Mouse (Mus musculus) limb, embryonic 12.5 days (tissue): ENCODE results near the gene Stxbp1. TPM values are rescaled to one million over a fixed set of nuclear protein-coding genes. Genes with fewer than 3 reads are reported as not detected.

Experiments used
- ATAC-seq: fragments of 200-750 bp; cut with Nextera tagmentation; 2 replicates; pipeline ENCODE4 v1.8.0; 2017; ENCODE audit warnings: low read depth, moderate TSS enrichment; ENCODE audit not compliant: insufficient number of reproducible peaks, insufficient read depth, low FRiP score, low TSS enrichment
- H3K27ac ChIP-seq: fragments of 300-500 bp; sonication (generic); 2 replicates; pipeline ENCODE4 v1.5.1; 2016; ENCODE audit warnings: mild to moderate bottlenecking, moderate library complexity
- H3K27me3 ChIP-seq: fragments of 300-500 bp; sonication (generic); 2 replicates; pipeline ENCODE4 v1.6.1; 2016; ENCODE audit warnings: mild to moderate bottlenecking, moderate library complexity
- H3K36me3 ChIP-seq: fragments of 300-500 bp; sonication (generic); 2 replicates; pipeline ENCODE4 v1.6.1; 2016; ENCODE audit warnings: mild to moderate bottlenecking, moderate library complexity
- H3K4me1 ChIP-seq: fragments of 300-500 bp; sonication (generic); replicated peaks from 2 replicates; pipeline ENCODE4 v1.6.1; 2016
- H3K4me2 ChIP-seq: fragments of 300-500 bp; sonication (generic); 2 replicates; pipeline ENCODE4 v1.6.1; 2016; ENCODE audit warnings: mild to moderate bottlenecking, moderate library complexity
- H3K4me3 ChIP-seq: fragments of 300-500 bp; sonication (generic); replicated peaks from 2 replicates; pipeline ENCODE4 v1.5.1; 2016; ENCODE audit warnings: mild to moderate bottlenecking
- H3K9ac ChIP-seq: fragments of 300-500 bp; sonication (generic); replicated peaks from 2 replicates; pipeline ENCODE4 v1.6.1; 2016; ENCODE audit warnings: mild to moderate bottlenecking, moderate library complexity
- H3K9me3 ChIP-seq: fragments of 300-500 bp; sonication (generic); 2 replicates; pipeline ENCODE4 v1.6.1; 2016; ENCODE audit warnings: mild to moderate bottlenecking, moderate library complexity
- WGBS: fragments of 180-500 bp; shearing (Covaris S2); methylation state at CpG from one replicate; pipeline ENCODE4 v1.1.7; 2016; 5-methylcytosine and 5-hydroxymethylcytosine counted together
- polyA plus RNA-seq: library from polyadenylated mRNA; unstranded; fragments of >200 nt; fragmentation: Nextera tagmentation; extraction: Ambion mirVana; gene quantifications from 2 replicates; pipeline ENCODE4 v1.2.1, GENCODE M21; 2016

The Stxbp1 gene
- polyA plus RNA-seq, 1 experiment from 2014 or later = 18.8 TPM

DNA sequence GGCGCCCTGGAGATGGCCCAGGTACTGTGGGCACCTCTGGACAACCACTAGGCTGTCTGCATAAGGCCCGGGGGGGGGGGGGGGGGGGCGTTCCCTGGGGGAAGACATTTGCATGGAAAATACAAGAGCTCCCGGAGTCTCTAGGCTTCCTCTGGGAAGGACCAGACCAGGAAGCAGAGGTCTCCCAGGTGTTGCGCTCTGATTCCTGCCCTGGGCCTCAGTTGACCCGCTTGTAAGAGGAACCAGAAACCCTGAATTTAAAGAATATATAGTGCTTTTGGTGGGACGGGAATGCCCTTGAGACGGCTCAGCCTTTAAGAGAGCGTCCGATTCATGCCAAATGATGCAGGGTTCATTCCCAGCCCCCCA lies 95.4 kb downstream of the Stxbp1 start:
- peaks cover 36% of the 10 kb centered on the region for H3K36me3 ChIP-seq
- H3K27ac ChIP-seq = peak overlapping the region; percentile 59
- no peak for ATAC-seq
- H3K4me1 ChIP-seq = peaks cover 19% of the 10 kb centered on the region
- H3K9ac ChIP-seq = peak overlapping the region; percentile 58
- H3K4me3 ChIP-seq = peak overlapping the region; percentile 42
- H3K9me3 ChIP-seq = no peaks in the 10 kb centered on the region
- peaks cover 6% of the 10 kb centered on the region; the same call in 1 of the 2 replicates for H3K27me3 ChIP-seq
- H3K4me2 ChIP-seq = peak overlapping the region; percentile 70
- 14% methylated on average over 9 of the region's 10 CpGs for WGBS

GRCm38 (mm10) chr2:32750887-32751664 lies 96.0 kb downstream of the Stxbp1 start:
- H3K36me3 ChIP-seq = peaks cover 42% of the 10 kb centered on the region

GRCm38 (mm10) chr2:32750199-32750598 lies 96.8 kb downstream of the Stxbp1 start:
- Histone ChIP-seq H3K27ac (no peak overlapping the region), H3K4me1 (peaks cover 19% of the 10 kb centered on the region), H3K9ac (no peak overlapping the region), H3K27me3 (peaks cover 6% of the 10 kb centered on the region; the same call in 1 of the 2 replicates), H3K9me3 (no peaks in the 10 kb centered on the region), H3K4me3 (no peak overlapping the region), H3K36me3 (peaks cover 50% of the 10 kb centered on the region), H3K4me2 (no peak overlapping the region)
- 73% methylated on average over 7 of the region's 7 CpGs for WGBS
- no peak for ATAC-seq

More at GRCm38 (mm10) chr2:32750887-32751664, 96.0 kb downstream of the Stxbp1 start:
- Histone ChIP-seq H3K4me1 (peaks cover 19% of the 10 kb centered on the region), H3K27me3 (peaks cover 6% of the 10 kb centered on the region; the same call in 1 of the 2 replicates), H3K4me3 (peak overlapping the region; percentile 42), H3K9ac (peak overlapping the region; percentile 58), H3K27ac (peak overlapping the region; percentile 59), H3K9me3 (no peaks in the 10 kb centered on the region), H3K4me2 (peak overlapping the region; percentile 70)
- peak; percentile 81 for ATAC-seq
- WGBS = 3% methylated on average over 31 of the region's 31 CpGs

DNA sequence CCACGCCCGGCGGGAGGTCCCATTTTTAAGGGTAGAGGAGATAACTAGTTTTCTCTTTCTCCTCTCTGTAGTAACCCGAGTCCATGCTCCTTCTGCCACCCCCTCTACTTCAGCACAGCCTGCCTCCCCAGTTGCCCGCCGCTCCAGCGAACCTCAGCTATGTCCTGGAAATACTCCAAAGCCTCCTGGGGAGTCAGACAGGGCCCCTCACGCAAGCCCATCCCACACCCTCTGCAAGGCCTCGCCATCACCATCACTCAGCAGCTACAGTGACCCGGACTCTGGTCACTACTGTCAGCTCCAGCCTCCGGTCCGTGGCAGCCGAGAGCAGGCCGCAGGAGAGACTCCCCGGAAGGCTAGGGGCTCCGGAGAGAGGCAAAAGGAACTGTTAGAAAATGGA lies 98.0 kb downstream of the Stxbp1 start:
- no peak for ATAC-seq
- no peak overlapping the region for H3K9ac ChIP-seq
- H3K4me1 ChIP-seq = peaks cover 19% of the 10 kb centered on the region
- peaks cover 7% of the 10 kb centered on the region for H3K27me3 ChIP-seq
- H3K4me3 ChIP-seq = no peak overlapping the region
- H3K4me2 ChIP-seq = no peak overlapping the region
- peaks cover 44% of the 10 kb centered on the region for H3K36me3 ChIP-seq
- WGBS = 89% methylated on average over 16 of the region's 16 CpGs
- H3K27ac ChIP-seq = no peak overlapping the region
- H3K9me3 ChIP-seq = no peaks in the 10 kb centered on the region

GRCm38 (mm10) chr2:32744272-32744982 lies 102.6 kb downstream of the Stxbp1 start:
- Histone ChIP-seq H3K27ac (no peak overlapping the region), H3K4me1 (peaks cover 20% of the 10 kb centered on the region), H3K4me3 (no peak overlapping the region), H3K9ac (no peak overlapping the region), H3K36me3 (peaks cover 29% of the 10 kb centered on the region), H3K27me3 (peaks cover 46% of the 10 kb centered on the region), H3K9me3 (no peaks in the 10 kb centered on the region), H3K4me2 (no peak overlapping the region)
- 77% methylated on average over 15 of the region's 15 CpGs for WGBS
- ATAC-seq = no peak

DNA sequence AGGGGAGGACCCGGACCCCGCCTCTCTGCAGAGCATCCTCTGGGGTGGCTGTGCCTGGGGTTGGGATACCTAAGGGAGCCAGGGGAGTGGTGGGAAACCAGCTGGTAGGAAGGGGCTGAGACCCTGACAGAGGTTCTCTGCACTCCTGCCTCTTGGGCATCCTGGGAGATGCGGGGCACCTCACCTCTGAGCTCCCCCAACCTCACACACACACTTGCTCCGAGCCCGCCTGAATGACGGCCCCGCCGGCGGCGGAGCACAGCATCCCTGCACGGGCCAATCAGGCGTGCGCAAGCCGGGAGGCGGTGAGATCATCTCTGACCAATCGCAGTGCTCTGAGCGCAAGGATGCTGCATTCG lies 104.9 kb downstream of the Stxbp1 start:
- Histone ChIP-seq H3K27me3 (peaks cover 48% of the 10 kb centered on the region), H3K4me1 (peaks cover 20% of the 10 kb centered on the region), H3K4me3 (peak overlapping the region; percentile 57), H3K9ac (no peak overlapping the region), H3K4me2 (peak overlapping the region; percentile 98), H3K36me3 (peaks cover 27% of the 10 kb centered on the region), H3K9me3 (no peaks in the 10 kb centered on the region), H3K27ac (no peak overlapping the region)
- WGBS = 2% methylated on average over 18 of the region's 18 CpGs
- ATAC-seq = peak; percentile 56

- H3K27ac ChIP-seq = no peak overlapping the region
- ATAC-seq = peak; percentile 13; the same call in 1 of the 2 replicates
- H3K36me3 ChIP-seq = peaks cover 21% of the 10 kb centered on the region
- H3K4me3 ChIP-seq = peak overlapping the region; percentile 57
- H3K4me1 ChIP-seq = peaks cover 20% of the 10 kb centered on the region
- no peaks in the 10 kb centered on the region for H3K9me3 ChIP-seq
- H3K27me3 ChIP-seq = peaks cover 48% of the 10 kb centered on the region
- H3K9ac ChIP-seq = peak overlapping the region; percentile 53
- H3K4me2 ChIP-seq = peak overlapping the region; percentile 98
- WGBS = 3% methylated on average over 52 of the region's 58 CpGs
These were observed 105.5 kb downstream of the Stxbp1 start for GRCm38 (mm10) chr2:32741273-32742172.

GRCm38 (mm10) chr2:32740916-32741272 lies 106.2 kb downstream of the Stxbp1 start, which contains the start of gene 6330409D20Rik:
TSS of gene 6330409D20Rik (minus strand) at chr2:32741016.
- WGBS = 7% methylated on average over 11 of the region's 11 CpGs
- peak within 1 kb of the TSS; percentile 53 for H3K9ac ChIP-seq

DNA sequence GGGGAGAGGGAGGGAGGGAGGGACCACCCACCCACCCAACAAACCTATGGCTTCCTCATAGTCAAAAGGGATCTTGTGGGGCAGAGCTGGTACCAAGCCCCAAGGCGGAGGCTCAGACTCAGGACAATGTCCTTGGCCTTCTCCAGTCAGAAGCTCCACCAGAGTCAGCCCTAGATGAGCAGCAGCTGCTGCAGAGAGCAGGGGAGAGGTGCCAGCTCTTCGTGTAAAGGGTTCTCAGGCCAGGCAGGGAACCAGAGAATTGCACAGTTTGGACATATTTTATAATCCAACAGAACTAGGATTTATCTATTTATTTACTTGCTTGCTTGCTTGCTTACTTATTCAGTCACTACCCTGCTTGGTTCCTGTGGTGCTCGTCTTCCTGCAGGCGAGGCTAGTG lies 107.7 kb downstream of the Stxbp1 start:
- Histone ChIP-seq H3K4me3 (no peak overlapping the region), H3K9ac (no peak overlapping the region), H3K27me3 (peaks cover 48% of the 10 kb centered on the region), H3K36me3 (0 out of 2 replicates have a peak, but pooled peaks cover 5% of the 10 kb centered on the region), H3K4me1 (peaks cover 33% of the 10 kb centered on the region), H3K4me2 (no peak overlapping the region), H3K27ac (no peak overlapping the region), H3K9me3 (no peaks in the 10 kb centered on the region)
- ATAC-seq = no peak
- WGBS = 62% methylated on average over 4 of the region's 4 CpGs

More at GRCm38 (mm10) chr2:32740916-32741272, 106.2 kb downstream of the Stxbp1 start, which contains the start of gene 6330409D20Rik:
- no peak for ATAC-seq
- Histone ChIP-seq H3K9me3 (no peaks in the 10 kb centered on the region), H3K27ac (no peak within 1 kb of the TSS), H3K36me3 (peaks cover 15% of the 10 kb centered on the region), H3K4me3 (peak within 1 kb of the TSS; percentile 57), H3K27me3 (peaks cover 48% of the 10 kb centered on the region), H3K4me1 (peaks cover 24% of the 10 kb centered on the region), H3K4me2 (peak within 1 kb of the TSS; percentile 98)
